Mouse (Mus musculus) cerebellum, adult 2 months (tissue): ENCODE data around the gene Cox18.

Experiments used
- CTCF ChIP-seq: fragments of 200-500 bp; IDR thresholded peaks from 2 replicates; pipeline ENCODE4 v1.5.1; 2011; ENCODE audit warnings: low read depth, mild to moderate bottlenecking, control low read depth, low read length, moderate library complexity, borderline replicate concordance; ENCODE audit not compliant: insufficient read depth
- POLR2A ChIP-seq: fragments of 200-500 bp; IDR thresholded peaks from 2 replicates; pipeline ENCODE4 v1.6.1; 2011; ENCODE audit warnings: low read length, control low read depth, borderline replicate concordance; ENCODE audit not compliant: insufficient read depth

DNA sequence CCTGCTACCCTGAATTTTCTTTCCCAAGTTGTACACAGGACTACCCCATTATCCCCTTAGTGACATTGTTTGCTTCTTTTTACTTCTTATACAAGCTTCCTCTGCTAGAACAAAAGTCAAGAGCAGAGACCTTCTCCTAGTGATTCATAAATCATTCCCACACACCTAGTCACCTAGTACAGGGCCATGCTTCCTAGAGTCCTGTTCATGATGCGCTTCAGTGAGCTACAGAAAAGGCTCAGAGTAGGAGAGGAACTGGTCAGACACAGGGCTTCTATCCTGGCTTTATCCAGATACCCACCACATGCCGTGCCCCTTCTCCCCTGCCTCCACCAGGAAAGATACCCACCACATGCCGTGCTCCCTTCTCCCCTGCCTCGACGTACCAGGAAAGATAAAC is 44.7 kb downstream of the Cox18 start:
- TF ChIP-seq POLR2A: no peak
- no peak for TF ChIP-seq CTCF
